Mouse (Mus musculus) megakaryocyte, embryonic 14.5 days (primary cell): ENCODE measurements around the gene Kdelc2.

ENCODE experiments used
- FLI1 ChIP-seq: IDR thresholded peaks from 2 replicates; pipeline ENCODE4 v1.6.1; 2012; ENCODE audit warnings: low read length, inconsistent platforms, mixed read lengths
- GATA1 ChIP-seq: IDR thresholded peaks from 3 replicates; pipeline ENCODE4 v1.6.1; 2012; ENCODE audit warnings: mixed read lengths, low read length, inconsistent platforms, borderline replicate concordance

GRCm38 (mm10) chr9:53341981-53342380, 41.8 kb upstream of the Kdelc2 start:
- TF ChIP-seq GATA1, result no peak
- TF ChIP-seq FLI1, result no peak
